Mouse (Mus musculus) c-Kit-positive CD71-negative TER-119-negative erythroid progenitor cells, embryonic 14.5 days (primary cell): ENCODE measurements at regions not wholly inside any gene's neighbourhood (a gene's known extent, or its start where the extent isn't known, plus 50 kb on each side); places are given as distances from the start of the nearest gene placed in this dataset.

Source experiments
- DNase-seq: peaks from one replicate; pipeline ENCODE4 v3.0.0-alpha.2; 2013; ENCODE audit warnings: low read depth

GRCm38 (mm10) chr4:56068859-56069258 lies 536.6 kb upstream of the Klf4 start:
- no peak for DNase-seq

GRCm38 (mm10) chr4:56064657-56065056 lies 532.4 kb upstream of the Klf4 start:
- DNase-seq: no peak

GRCm38 (mm10) chr4:56051792-56052380 lies 519.6 kb upstream of the Klf4 start:
- no peak for DNase-seq

GRCm38 (mm10) chr4:56039327-56039726 lies 507.1 kb upstream of the Klf4 start:
- DNase-seq: no peak

GRCm38 (mm10) chr4:56036334-56036733 lies 504.1 kb upstream of the Klf4 start:
- no peak for DNase-seq

GRCm38 (mm10) chr4:56035543-56035942 lies 503.3 kb upstream of the Klf4 start:
- DNase-seq: no peak

GRCm38 (mm10) chr4:56028441-56028840 lies 496.2 kb upstream of the Klf4 start:
- DNase-seq: no peak

GRCm38 (mm10) chr4:56027258-56027657 lies 495.0 kb upstream of the Klf4 start:
- DNase-seq: no peak

- DNase-seq: no peak
Measured at GRCm38 (mm10) chr4:56024478-56024877, 492.2 kb upstream of the Klf4 start.

- DNase-seq: no peak
Measured at GRCm38 (mm10) chr4:56018212-56018611, 485.9 kb upstream of the Klf4 start.

- DNase-seq: no peak
Measured at GRCm38 (mm10) chr4:56015481-56015880, 483.2 kb upstream of the Klf4 start.

GRCm38 (mm10) chr4:56008287-56008686 lies 476.0 kb upstream of the Klf4 start:
- DNase-seq: no peak

GRCm38 (mm10) chr4:56004227-56004626 lies 472.0 kb upstream of the Klf4 start:
- no peak for DNase-seq

GRCm38 (mm10) chr4:56001312-56001731 lies 469.1 kb upstream of the Klf4 start:
- no peak for DNase-seq

- no peak for DNase-seq
Measured at GRCm38 (mm10) chr4:55984026-55984425, 451.8 kb upstream of the Klf4 start.

GRCm38 (mm10) chr4:55978539-55978938 lies 446.3 kb upstream of the Klf4 start:
- DNase-seq: no peak

GRCm38 (mm10) chr4:55976265-55976664 lies 444.0 kb upstream of the Klf4 start:
- DNase-seq: no peak

- no peak for DNase-seq
Measured at GRCm38 (mm10) chr4:55973706-55974105, 441.4 kb upstream of the Klf4 start.

- no peak for DNase-seq
Measured at GRCm38 (mm10) chr4:55972235-55972819, 440.1 kb upstream of the Klf4 start.

- DNase-seq: no peak
Measured at GRCm38 (mm10) chr4:55960063-55960462, 427.8 kb upstream of the Klf4 start.

GRCm38 (mm10) chr4:55953701-55954100 lies 421.4 kb upstream of the Klf4 start:
- no peak for DNase-seq

GRCm38 (mm10) chr4:55952220-55952619 lies 420.0 kb upstream of the Klf4 start:
- no peak for DNase-seq

GRCm38 (mm10) chr4:55941423-55941822 lies 409.2 kb upstream of the Klf4 start:
- DNase-seq: no peak

GRCm38 (mm10) chr4:55938383-55938782 lies 406.1 kb upstream of the Klf4 start:
- DNase-seq: no peak
